Mouse (Mus musculus): ENCODE data around the gene Slc25a1. TPM values are rescaled to one million over a fixed set of nuclear protein-coding genes. Genes with fewer than 3 reads are reported as not detected.

The Slc25a1 gene
- 64.2 and 74.4 TPM in 2 replicates for polyA plus RNA-seq (2021; fragmentation: Nextera tagmentation)
- long read RNA-seq, experiment 1, transcript Slc25a1-201 (9 exons, 1,666 nt): major isoform, 48 of 62 reads
- long read RNA-seq, experiment 1, partial matches to known transcripts: 3 of 62 reads
- long read RNA-seq, experiment 1, other reads (novel, unspliced or antisense): 11 of 62 reads
- long read RNA-seq, experiment 2, transcript Slc25a1-201 (9 exons, 1,666 nt): major isoform, 136 of 161 reads
- long read RNA-seq, experiment 2, partial matches to known transcripts: 12 of 161 reads
- long read RNA-seq, experiment 2, other reads (novel, unspliced or antisense): 12 of 161 reads

GRCm38 (mm10) chr16:17928087-17928580, at the start of gene Slc25a1:
Slc25a1 (minus strand) TSS chr16:17928219.

GRCm38 (mm10) chr16:17914307-17915249, 13.4 kb downstream of the Slc25a1 start, which contains the start of gene Gsc2:
Gsc2 (minus strand) TSS chr16:17915059.

GRCm38 (mm10) chr16:17911052-17911595, 16.9 kb downstream of the Slc25a1 start, which contains the start of gene Ess2:
Ess2 (minus strand) TSS chr16:17911348.

GRCm38 (mm10) chr16:17898462-17898861, 29.6 kb downstream of the Slc25a1 start, which contains the start of the genes Dgcr2 and Tssk2:
Dgcr2 (minus strand) TSS chr16:17898562.
Tssk2 (plus strand) TSS chr16:17898637.

GRCm38 (mm10) chr16:17893923-17894322, 34.1 kb downstream of the Slc25a1 start, which contains the start of gene Tssk1:
Tssk1 (plus strand) TSS chr16:17894223.

GRCm38 (mm10) chr16:17891567-17891959, 36.5 kb downstream of the Slc25a1 start, which contains the start of gene Gm20518:
Gm20518 (minus strand) TSS chr16:17891671.

Other genes with a start within 250 kb of the Slc25a1 start
- 46.8 and 48.5 TPM in 2 replicates for gene Med15, start 195.3 kb downstream of the Slc25a1 start, polyA plus RNA-seq (2021; fragmentation: Nextera tagmentation)
- 77.4 and 82.5 TPM in 2 replicates for gene Klhl22, start 168.6 kb downstream of the Slc25a1 start, polyA plus RNA-seq (2021; fragmentation: Nextera tagmentation)
- 0.55 and 1.2 TPM in 2 replicates for gene Scarf2, start 130.9 kb downstream of the Slc25a1 start, polyA plus RNA-seq (2021; fragmentation: Nextera tagmentation)
- 0.93 and 1.1 TPM in 2 replicates for gene B830017H08Rik, start 95.1 kb downstream of the Slc25a1 start, polyA plus RNA-seq (2021; fragmentation: Nextera tagmentation)
- gene Car15, start 89.9 kb downstream of the Slc25a1 start, polyA plus RNA-seq (2021; fragmentation: Nextera tagmentation): 1.9 and 3.3 TPM in 2 replicates
- 0.11 and 0.40 TPM in 2 replicates for gene Gm20518, start 36.5 kb downstream of the Slc25a1 start, polyA plus RNA-seq (2021; fragmentation: Nextera tagmentation)
- not detected in 2 replicates for gene Tssk1, start 34.0 kb downstream of the Slc25a1 start, polyA plus RNA-seq (2021; fragmentation: Nextera tagmentation)
- gene Dgcr2, start 29.7 kb downstream of the Slc25a1 start, polyA plus RNA-seq (2021; fragmentation: Nextera tagmentation): 85.0 and 101 TPM in 2 replicates
- gene Tssk2, start 29.6 kb downstream of the Slc25a1 start, polyA plus RNA-seq (2021; fragmentation: Nextera tagmentation): not detected in 2 replicates
- 16.4 and 18.7 TPM in 2 replicates for gene Ess2, start 16.9 kb downstream of the Slc25a1 start, polyA plus RNA-seq (2021; fragmentation: Nextera tagmentation)
- gene Gsc2, start 13.2 kb downstream of the Slc25a1 start, polyA plus RNA-seq (2021; fragmentation: Nextera tagmentation): not detected in 2 replicates
- gene Vpreb2, start 52.2 kb upstream of the Slc25a1 start, polyA plus RNA-seq (2021; fragmentation: Nextera tagmentation): not detected in 2 replicates
- 158 and 178 TPM in 2 replicates for gene Dgcr6, start 124.6 kb upstream of the Slc25a1 start, polyA plus RNA-seq (2021; fragmentation: Nextera tagmentation)
- gene Prodh, start 162.0 kb upstream of the Slc25a1 start, polyA plus RNA-seq (2021; fragmentation: Nextera tagmentation): 47.9 and 57.4 TPM in 2 replicates
- 10.2 and 12.5 TPM in 2 replicates for gene Rtn4r, start 199.4 kb upstream of the Slc25a1 start, polyA plus RNA-seq (2021; fragmentation: Nextera tagmentation)

Measured in layer of hippocampus, adult 6 months (tissue).